Mouse (Mus musculus) urinary bladder, postnatal 36 days (tissue): ENCODE results near the gene Greb1.

ENCODE experiments used
- DNase-seq, 2 experiments: peaks; one replicate each; pipeline ENCODE4 v3.0.0; 2022; ENCODE audit warnings: low spot score in 2 of 2, mixed read lengths in 1 of 2

Greb1 gene

DNA sequence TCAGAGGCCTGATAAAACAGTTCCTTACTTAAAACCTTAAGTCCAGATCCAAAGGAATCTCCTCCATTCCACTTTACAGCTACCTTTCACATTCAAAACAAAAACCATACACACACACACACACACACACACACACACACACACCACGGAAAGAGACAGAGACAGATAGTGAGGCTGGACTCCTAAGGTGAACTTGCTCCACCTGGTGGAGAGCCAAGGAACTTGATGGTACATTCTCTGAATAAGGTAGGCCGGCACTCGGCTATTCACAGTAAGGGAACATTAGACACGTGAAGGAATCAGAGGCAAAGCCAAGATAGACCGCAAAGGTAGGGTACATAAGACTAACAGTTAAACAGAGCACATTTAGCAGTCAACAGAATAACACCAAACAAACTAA lies 4.8 kb upstream of the Greb1 start:
- peak; percentile 59 to 72 for DNase-seq

DNA sequence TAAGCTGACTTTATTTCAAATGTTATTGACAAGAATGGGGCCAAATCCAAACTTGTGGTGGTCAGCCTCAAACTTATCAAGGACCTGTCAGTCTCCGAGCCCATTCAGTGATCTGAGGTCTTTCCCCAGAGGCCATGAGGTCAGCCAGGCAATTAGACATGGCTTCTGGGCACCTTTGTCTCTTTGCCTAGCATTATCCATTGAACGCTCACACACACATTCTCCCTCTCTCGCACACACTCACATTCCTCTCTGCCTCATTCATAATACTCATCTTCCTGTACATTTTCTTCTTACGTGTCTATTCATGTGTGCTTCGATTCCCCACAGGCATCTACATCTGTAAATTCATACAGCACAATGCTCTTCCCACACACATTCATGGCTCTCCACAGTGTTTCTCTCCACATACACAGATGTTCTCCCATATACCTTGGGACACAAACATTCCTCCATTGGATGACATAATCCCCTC lies 3.3 kb upstream of the Greb1 start:
- DNase-seq: no peak

DNA sequence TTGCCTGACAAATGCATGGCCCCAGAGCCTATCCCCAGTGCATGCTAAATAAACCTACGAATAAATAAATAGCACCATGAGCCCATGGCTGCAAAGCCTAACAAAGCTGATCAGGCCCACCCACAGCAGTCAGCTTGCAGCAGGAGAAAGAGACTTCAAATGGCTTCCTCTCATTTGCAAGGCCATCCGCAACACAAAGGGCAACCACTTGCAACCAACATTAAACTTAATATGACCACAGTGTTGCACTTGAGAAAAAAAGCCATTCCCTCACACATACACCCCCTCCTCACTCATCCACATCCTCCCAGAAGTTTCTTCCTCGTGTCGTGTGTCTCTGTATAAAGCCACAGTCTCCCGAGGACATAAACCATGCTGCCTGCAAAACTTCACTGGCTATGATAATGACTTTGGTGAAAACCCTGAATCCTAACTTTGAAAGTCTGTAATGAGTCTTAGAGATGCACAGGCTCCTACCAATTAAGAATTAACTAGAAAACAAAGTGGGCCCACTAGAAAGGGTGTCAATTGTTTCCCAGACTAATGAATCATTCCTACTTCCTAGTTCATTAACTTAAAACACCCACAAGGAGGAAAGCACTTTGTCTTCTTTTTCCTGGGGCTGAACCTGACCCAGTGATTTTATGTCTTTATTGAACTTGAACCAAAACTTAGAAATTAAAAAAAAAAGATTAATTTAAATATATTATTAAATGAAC lies 2.7 kb upstream of the Greb1 start:
- no peak for DNase-seq

DNA sequence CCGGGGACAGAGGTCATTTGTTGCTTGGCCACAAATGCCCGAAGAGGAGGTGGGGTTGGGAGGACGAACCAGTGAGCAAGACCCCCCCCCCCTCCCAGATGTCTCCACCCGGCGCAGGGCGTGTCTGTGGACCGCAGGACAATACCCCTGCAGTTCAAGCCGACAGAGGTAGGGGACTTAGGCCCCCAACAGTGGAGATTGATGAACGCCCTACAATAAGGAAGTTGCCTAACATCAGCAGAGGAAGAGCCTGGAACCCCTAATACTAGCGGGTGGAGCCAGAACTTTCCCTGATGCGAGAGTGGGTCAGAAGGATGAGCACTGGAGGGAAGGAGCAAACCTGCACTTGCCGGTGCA lies 251 bp upstream of the Greb1 start:
- no peak for DNase-seq

GRCm38 (mm10) chr12:16799928-16800258 lies 793 bp downstream of the Greb1 start:
- no peak for DNase-seq

DNA sequence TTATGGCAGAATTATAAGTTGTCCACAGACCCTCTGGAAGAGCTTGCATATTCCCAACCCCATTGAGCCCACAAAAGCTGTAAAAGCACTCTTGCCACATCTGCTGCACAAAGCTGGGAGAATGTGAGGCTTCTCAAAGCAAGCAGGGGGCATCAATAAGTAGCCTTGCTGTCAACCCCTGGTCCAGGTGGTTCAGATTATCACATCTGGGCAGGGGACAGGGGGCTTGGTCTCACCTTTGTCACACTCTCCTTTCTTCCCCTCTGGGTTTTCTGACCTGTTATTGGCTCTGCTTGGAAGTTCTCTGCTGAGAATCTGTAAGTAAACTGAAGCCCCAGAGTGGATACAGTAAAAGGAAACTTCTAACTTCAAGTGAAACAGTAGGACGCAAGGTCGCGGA lies 1.8 kb downstream of the Greb1 start:
- DNase-seq: no peak

- no peak for DNase-seq
Measured at GRCm38 (mm10) chr12:16795781-16796180, 4.9 kb downstream of the Greb1 start.

GRCm38 (mm10) chr12:16793371-16793770 lies 7.3 kb downstream of the Greb1 start:
- no peak for DNase-seq

DNA sequence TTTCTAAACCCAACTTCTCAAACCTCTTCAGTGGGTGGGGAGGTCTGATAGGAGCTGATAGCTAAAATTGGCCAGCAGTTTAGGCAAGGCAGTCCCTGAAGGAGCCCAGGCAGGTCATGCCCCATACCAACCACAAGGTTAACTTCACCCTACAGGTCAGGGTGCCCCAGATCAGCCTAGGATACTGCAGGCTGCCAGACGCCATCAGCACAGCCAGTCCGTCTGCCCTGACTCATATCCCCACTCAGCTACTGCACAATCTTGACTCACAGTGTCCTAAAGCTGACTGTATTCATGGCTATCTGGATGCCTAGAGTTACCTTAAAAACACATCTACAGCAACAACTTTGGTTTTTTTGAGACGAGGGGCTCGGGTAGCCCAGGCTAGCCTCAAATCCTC lies 10.2 kb downstream of the Greb1 start:
- DNase-seq: no peak

DNA sequence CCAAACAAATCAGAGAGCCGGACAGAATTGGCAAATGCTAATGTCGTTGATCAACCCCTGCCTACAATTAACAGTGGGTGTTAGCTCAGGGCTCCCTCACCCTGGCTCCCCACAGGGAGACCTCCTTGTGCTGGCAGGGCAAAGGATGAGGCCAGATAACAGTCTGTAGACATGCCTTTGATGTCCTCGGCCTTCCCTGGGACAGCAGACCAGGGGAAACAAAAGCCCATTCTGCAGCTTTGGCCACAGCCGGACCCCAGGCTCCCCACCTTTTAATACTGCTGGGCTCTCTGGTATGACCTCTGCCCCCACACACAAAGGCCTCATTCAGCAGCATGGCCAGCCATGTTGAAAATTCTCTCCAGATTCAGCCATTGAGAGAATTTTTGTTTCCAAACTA lies 10.9 kb downstream of the Greb1 start:
- DNase-seq: no peak

GRCm38 (mm10) chr12:16789199-16789598 lies 11.5 kb downstream of the Greb1 start:
- DNase-seq: no peak

GRCm38 (mm10) chr12:16788600-16788999 lies 12.1 kb downstream of the Greb1 start:
- DNase-seq: no peak

- DNase-seq: no peak
Measured at GRCm38 (mm10) chr12:16781034-16781746, 19.5 kb downstream of the Greb1 start.

GRCm38 (mm10) chr12:16780320-16780719 lies 20.4 kb downstream of the Greb1 start:
- no peak for DNase-seq

DNA sequence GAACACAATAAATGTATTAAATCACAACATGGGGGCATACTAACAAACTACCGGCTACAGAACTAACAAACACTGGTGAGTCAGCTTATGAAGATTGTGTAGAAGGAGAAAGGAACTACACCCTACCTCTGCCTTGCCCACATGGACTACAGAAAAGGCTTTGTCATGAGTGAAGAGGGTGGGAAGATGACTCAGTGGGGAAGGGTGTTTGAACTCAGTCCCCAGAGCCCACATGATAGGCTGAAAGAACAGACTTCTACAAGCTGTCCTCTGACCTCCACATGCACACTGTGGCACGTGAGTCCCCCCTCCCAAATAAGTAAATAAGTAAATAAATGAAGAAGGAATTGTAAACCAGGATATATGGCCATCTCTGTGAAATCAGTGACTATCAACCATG lies 21.5 kb downstream of the Greb1 start:
- no peak for DNase-seq

DNA sequence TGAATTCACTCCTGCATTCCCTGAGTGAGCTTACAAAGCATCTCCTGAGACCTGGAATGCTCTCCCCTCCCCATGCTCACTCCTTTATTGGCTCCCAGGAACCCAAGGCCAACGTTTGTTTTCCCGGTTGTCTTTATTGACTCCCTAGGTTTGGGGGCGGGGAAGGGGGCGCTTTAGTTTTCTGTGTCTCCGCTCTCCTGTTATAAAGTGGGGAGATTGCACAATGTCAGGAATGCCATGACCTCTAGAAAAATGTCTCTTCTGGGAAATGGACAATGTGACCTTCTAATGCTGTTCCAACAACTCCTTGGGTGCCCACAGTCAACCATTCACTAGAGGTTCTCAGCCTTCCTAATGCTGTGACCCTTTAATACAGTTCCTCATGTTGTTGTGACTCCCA lies 22.2 kb downstream of the Greb1 start:
- DNase-seq: no peak

- no peak for DNase-seq
Measured at GRCm38 (mm10) chr12:16775351-16775750, 25.3 kb downstream of the Greb1 start.

DNA sequence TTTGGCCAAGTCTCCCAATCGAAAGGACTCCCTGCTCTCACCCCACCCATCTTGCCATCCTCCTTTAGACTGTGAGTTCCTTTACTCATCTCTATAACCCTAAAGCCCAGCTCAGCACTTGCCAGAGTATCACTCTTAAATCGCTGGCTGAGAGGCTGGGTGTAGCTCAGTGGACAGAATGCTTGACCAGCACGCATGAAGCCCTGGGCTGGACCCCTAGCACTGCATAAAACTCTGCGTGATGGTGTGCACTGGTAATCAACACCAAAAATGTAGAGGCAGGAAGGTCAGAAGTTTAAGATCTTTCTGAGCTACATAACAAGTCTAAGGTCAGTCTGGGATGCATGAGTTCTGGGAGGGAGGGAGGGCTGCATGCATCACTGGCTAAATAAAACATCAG lies 26.1 kb downstream of the Greb1 start:
- no peak for DNase-seq

- no peak for DNase-seq
Measured at GRCm38 (mm10) chr12:16769601-16770165, 31.0 kb downstream of the Greb1 start.

DNA sequence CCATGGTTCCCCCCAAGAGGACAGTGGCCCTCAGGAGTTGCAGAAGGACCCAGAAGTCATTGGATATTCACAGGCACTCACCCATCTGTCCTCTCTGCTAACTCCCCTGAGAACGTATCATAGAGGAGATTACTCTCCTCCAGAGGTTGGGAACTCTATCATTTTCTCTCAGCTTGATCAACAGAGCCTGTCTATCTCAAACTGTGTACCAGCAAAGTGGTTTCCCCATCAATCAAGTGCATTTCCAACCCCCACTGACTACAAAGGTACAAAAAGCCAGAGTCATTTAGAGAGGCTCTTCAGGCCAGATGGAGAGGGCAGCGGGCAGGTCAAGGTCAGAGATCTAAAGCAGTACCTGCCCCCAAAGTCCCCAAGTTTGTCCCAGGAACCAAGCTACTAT lies 32.0 kb downstream of the Greb1 start:
- no peak for DNase-seq

DNA sequence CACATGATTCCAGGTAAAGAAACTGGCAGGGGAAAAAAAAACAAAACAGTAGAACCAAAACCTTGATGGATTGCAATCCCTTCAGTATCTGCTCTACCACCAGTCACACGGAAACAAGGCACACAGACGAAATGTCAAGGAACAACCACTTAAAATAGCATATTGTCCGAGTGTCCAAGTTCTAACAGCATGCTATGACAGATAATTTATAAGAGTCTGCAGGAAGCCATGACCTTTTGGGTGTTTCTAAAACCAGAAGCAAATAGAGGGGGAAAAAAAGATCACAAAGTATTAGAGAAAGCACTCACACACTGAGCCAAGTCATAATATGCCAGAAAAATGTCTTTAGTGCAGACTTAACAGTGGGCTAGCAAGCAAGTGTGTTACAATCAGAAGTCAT lies 32.4 kb downstream of the Greb1 start:
- no peak for DNase-seq

DNA sequence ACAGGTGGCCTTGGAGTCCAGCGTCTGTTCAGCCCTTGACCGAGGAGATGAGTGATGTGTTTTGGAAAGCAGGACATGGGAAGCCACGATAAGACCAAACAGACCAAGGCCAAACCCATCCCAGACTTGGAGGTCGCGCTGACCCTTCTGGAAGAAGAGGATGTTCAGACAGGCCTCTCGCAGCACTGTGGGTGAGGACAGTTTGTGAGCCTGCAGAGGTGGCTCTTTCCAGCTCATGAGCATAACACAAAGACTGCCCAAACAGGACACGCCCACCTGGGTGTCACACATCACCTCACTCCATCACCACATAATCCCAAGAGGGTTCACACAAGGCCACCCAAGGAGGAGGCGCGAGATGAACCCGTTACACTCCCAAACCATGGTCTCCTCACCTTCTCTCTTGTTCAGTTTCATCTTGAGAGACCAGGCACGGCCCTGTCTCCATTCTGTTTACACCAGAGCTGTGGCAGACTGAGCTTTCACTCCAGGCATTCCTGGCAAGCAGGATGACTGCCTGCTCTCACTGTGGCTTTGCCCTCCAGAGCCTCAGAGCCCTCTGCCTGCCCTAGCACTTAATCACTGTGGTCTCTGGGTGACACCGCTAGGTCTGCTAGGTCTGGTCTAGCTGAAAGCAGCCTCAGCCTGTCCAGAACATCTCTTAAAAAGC lies 35.8 kb downstream of the Greb1 start:
- DNase-seq: no peak
